Mouse (Mus musculus) liver, adult 2 months (tissue): Measurements from ENCODE around the gene Tmtc4.

ENCODE experiments used
- CTCF ChIP-seq: fragments of 200-500 bp; IDR thresholded peaks from 2 replicates; pipeline ENCODE4 v1.5.1; 2011; ENCODE audit warnings: low read depth, low read length, control low read depth
- POLR2A ChIP-seq: fragments of 200-500 bp; IDR thresholded peaks from 2 replicates; pipeline ENCODE4 v1.6.1; 2011; ENCODE audit warnings: low read length, control low read depth; ENCODE audit not compliant: insufficient read depth; ENCODE audit errors: extremely low read depth

DNA sequence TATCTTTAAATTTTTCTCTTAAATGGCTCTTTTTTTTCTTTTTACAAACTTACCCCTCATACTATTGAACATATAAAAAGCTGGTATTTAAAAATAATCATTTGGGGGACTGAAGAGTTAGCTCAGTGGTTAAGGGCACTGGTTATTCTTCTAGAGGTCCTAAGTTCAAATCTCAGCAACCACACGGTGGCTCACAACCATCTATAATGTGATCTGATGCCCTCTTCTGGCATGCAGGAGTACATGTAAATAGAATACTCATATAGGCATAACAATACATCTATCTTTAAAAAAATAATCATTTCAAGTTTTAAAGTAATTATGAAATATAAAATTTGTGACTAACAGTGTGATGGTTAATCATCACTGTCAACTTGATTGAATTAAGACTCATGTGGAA is 32.5 kb upstream of the Tmtc4 start:
- TF ChIP-seq CTCF (no peak), POLR2A (no peak)
